Mouse (Mus musculus) E14TG2a.4 (cell line): Measurements from ENCODE around the gene Adamtsl2.

ENCODE experiments used
- CTCF ChIP-seq: conservative IDR thresholded peaks from 2 replicates; pipeline ENCODE4 v1.5.1; 2014; ENCODE audit warnings: low read length
- NANOG ChIP-seq: IDR thresholded peaks from 2 replicates; pipeline ENCODE4 v1.6.1; 2014; ENCODE audit warnings: borderline replicate concordance, low read length, mixed read lengths

- TF ChIP-seq CTCF = no peak
- TF ChIP-seq NANOG = no peak
These were observed 16.0 kb downstream of the Adamtsl2 start for GRCm38 (mm10) chr2:27095178-27095577.
